Mouse (Mus musculus) bone marrow, adult 2 months (tissue): ENCODE data around the gene Tbx10. TPM values are rescaled to one million over a fixed set of nuclear protein-coding genes. Genes with fewer than 3 reads are reported as not detected.

Source experiments
- H3K27ac ChIP-seq: fragments of 200-500 bp; 2 replicates; pipeline ENCODE4 v1.5.1; 2012; ENCODE audit warnings: low read depth, mild to moderate bottlenecking, control low read depth, inconsistent platforms, low read length; ENCODE audit not compliant: control insufficient read depth, poor library complexity, insufficient read depth
- H3K4me1 ChIP-seq: fragments of 200-500 bp; 2 replicates; pipeline ENCODE4 v1.6.1; 2011; ENCODE audit warnings: low read length; ENCODE audit not compliant: control insufficient read depth, insufficient read depth
- H3K4me3 ChIP-seq: fragments of 200-500 bp; replicated peaks from 2 replicates; pipeline ENCODE3; 2011; ENCODE audit warnings: mild to moderate bottlenecking, low read depth, low read length, control low read depth; ENCODE audit not compliant: control insufficient read depth
- CTCF ChIP-seq: fragments of 200-500 bp; IDR thresholded peaks from 2 replicates; pipeline ENCODE4 v1.5.1; 2011; ENCODE audit warnings: low read length, control low read depth; ENCODE audit not compliant: control insufficient read depth, insufficient read depth
- POLR2A ChIP-seq: fragments of 200-500 bp; IDR thresholded peaks from 2 replicates; pipeline ENCODE4 v1.6.1; 2011; ENCODE audit warnings: low read depth, mild to moderate bottlenecking, control low read depth, low read length, borderline replicate concordance; ENCODE audit not compliant: control insufficient read depth
- WGBS: fragments of 180-500 bp; shearing (Covaris S2); methylation state at CpG from one replicate; pipeline ENCODE4 v1.1.7; 2018; 5-methylcytosine and 5-hydroxymethylcytosine counted together
- polyA plus RNA-seq: library from polyadenylated mRNA; stranded (reverse); fragments of >200 nt; gene quantifications from 2 replicates; pipeline ENCODE4 v1.2.4, GENCODE M21; 2011; ENCODE audit warnings: low replicate concordance; ENCODE audit not compliant: missing spikeins, insufficient read depth, insufficient read length

Gene Tbx10
- polyA plus RNA-seq, result not detected in 2 replicates

GRCm38 (mm10) chr19:3992416-3992815 lies at the start of gene Tbx10:
Gene Tbx10, plus strand, starts transcription at chr19:3992752.
- WGBS, result 75% methylated on average over 5 of the region's 5 CpGs
- no peak for TF ChIP-seq CTCF
- TF ChIP-seq POLR2A, result no peak
- Histone ChIP-seq H3K27ac (no peak within 1 kb of the TSS), H3K4me1 (no peaks in the 10 kb centered on the region), H3K4me3 (no peak within 1 kb of the TSS)

DNA sequence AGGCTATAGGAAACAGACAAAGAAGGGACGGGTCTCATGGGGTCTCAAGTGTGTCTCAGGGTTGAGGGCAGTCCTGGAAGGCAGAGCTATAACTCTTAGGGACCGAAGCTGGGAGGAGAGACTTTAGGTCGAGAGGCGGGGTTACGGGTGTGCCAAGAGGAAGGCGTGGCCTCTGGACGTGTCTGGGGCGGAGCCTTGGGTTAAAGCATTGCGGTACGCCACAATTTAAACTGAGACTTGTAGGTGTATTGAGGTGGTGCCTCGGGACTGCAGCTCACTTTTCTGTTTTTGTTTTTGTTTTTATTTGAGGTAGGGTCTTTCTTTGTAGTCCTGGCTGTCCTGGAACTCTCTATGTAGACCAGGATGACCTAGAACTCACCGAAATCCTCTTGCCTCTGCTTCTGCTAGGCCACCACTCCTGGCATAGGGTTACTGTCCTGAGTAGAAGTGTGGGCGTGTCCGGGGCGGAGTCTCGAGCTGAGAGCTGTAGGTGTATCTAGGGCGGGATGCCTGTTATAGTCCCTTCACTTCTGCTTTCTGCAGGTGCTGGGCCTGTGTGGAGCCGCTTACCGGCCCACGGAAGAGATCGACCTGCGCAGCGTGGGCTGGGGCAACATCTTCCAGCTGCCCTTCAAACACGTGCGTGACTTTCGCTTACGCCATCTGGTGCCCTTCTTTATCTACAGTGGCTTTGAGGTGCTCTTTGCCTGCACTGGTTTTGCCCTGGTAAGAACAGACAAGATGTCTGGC lies 49.4 kb upstream of the Tbx10 start:
- TF ChIP-seq POLR2A, result no peak
- TF ChIP-seq CTCF, result no peak
- Histone ChIP-seq H3K4me3 (peak overlapping the region; percentile 1), H3K4me1 (peaks cover 2% of the 10 kb centered on the region; the same call in 1 of the 2 replicates), H3K27ac (no peak overlapping the region)
- WGBS, result 27% methylated on average over 27 of the region's 27 CpGs

- 25% methylated on average over 10 of the region's 10 CpGs for WGBS
- Histone ChIP-seq H3K27ac (no peak overlapping the region), H3K4me1 (peaks cover 2% of the 10 kb centered on the region; the same call in 1 of the 2 replicates), H3K4me3 (no peak overlapping the region)
- no peak for TF ChIP-seq CTCF
- TF ChIP-seq POLR2A, result no peak
Observed at GRCm38 (mm10) chr19:3945872-3946564, 46.5 kb upstream of the Tbx10 start.

GRCm38 (mm10) chr19:3946715-3947114 lies 45.8 kb upstream of the Tbx10 start:
- H3K4me3 ChIP-seq, result no peak overlapping the region
- 40% methylated on average over 2 of the region's 2 CpGs for WGBS

GRCm38 (mm10) chr19:3947813-3948212 lies 44.7 kb upstream of the Tbx10 start:
- TF ChIP-seq CTCF (no peak), POLR2A (no peak)
- H3K4me3 ChIP-seq, result no peak overlapping the region
- 78% methylated on average over 3 of the region's 3 CpGs for WGBS
- no peak overlapping the region for H3K27ac ChIP-seq
- H3K4me1 ChIP-seq, result peaks cover 5% of the 10 kb centered on the region; the same call in 1 of the 2 replicates

More at GRCm38 (mm10) chr19:3946715-3947114, 45.8 kb upstream of the Tbx10 start:
- TF ChIP-seq CTCF, result peak; percentile 81
- TF ChIP-seq POLR2A, result no peak
- Histone ChIP-seq H3K4me1 (peaks cover 2% of the 10 kb centered on the region; the same call in 1 of the 2 replicates), H3K27ac (no peak overlapping the region)

DNA sequence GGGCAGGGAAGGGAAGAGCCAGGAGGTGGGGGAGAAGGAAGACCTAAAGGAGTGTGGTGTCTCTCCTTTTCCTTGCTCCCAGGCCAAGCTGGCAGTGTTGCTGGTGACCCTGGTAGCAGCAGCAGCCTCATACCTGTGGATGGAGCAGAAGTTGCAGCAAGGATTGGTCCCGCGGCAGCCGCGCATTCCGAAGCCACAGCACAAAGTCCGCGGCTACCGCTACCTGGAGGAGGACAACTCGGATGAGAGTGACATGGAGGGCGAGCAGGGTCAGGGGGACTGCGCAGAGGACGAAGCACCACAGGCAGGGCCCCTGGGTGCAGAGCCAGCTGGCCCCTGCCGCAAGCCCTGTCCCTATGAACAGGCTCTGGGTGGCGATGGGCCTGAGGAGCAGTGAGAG lies 44.0 kb upstream of the Tbx10 start:
- H3K4me1 ChIP-seq, result peaks cover 5% of the 10 kb centered on the region; the same call in 1 of the 2 replicates
- no peak for TF ChIP-seq CTCF
- TF ChIP-seq POLR2A, result no peak
- 94% methylated on average over 14 of the region's 14 CpGs for WGBS
- H3K27ac ChIP-seq, result no peak overlapping the region
- H3K4me3 ChIP-seq, result no peak overlapping the region

- no peak for TF ChIP-seq CTCF
- TF ChIP-seq POLR2A, result no peak
- peaks cover 7% of the 10 kb centered on the region; the same call in 1 of the 2 replicates for H3K4me1 ChIP-seq
- 77% methylated on average over 3 of the region's 3 CpGs for WGBS
- no peak overlapping the region for H3K4me3 ChIP-seq
- no peak overlapping the region for H3K27ac ChIP-seq
Observed at GRCm38 (mm10) chr19:3950331-3950730, 42.2 kb upstream of the Tbx10 start.

- no peak overlapping the region for H3K4me3 ChIP-seq
- H3K27ac ChIP-seq, result no peak overlapping the region
- no peak for TF ChIP-seq POLR2A
- no peak for TF ChIP-seq CTCF
- H3K4me1 ChIP-seq, result peaks cover 5% of the 10 kb centered on the region; the same call in 1 of the 2 replicates
Observed at GRCm38 (mm10) chr19:3951461-3951860, 41.1 kb upstream of the Tbx10 start.
